Mouse (Mus musculus) granulocyte monocyte progenitor cell, adult 5-6 weeks (primary cell): ENCODE measurements at regions not wholly inside any gene's neighbourhood (a gene's known extent, or its start where the extent isn't known, plus 50 kb on each side); places are given as distances from the start of the nearest gene placed in this dataset.
A peak's percentile ranks its signal among the peaks of the same experiment; 100 is the strongest.

Experiments used
- ATAC-seq: replicated peaks from 2 replicates; pipeline ENCODE4 v1.8.0; 2016; ENCODE audit warnings: mild to moderate bottlenecking, moderate TSS enrichment, inconsistent platforms; ENCODE audit not compliant: poor library complexity, severe bottlenecking

GRCm38 (mm10) chr15:52783940-52784339 is 1100.8 kb upstream of the Gm7489 start:
- ATAC-seq, result no peak

DNA sequence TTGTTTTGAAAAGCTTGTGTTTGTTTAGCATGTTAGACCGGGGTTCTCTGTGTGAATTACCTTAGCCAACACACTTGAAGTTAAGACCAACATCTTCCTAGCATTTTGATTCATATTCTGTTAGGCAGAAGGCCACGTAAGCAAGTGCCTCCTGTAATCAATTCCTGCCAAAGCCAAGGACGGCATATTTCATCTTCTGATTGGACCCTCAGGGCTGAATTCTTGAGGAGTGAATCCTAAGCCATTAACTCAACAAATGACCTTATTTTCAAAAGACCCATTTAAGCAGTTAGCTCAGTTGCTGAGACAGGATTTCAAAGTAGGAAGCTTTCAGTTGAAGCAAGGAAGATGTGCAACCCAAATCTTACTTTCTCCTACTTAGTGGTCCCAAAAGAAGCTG is 1099.5 kb upstream of the Gm7489 start:
- ATAC-seq, result no peak

DNA sequence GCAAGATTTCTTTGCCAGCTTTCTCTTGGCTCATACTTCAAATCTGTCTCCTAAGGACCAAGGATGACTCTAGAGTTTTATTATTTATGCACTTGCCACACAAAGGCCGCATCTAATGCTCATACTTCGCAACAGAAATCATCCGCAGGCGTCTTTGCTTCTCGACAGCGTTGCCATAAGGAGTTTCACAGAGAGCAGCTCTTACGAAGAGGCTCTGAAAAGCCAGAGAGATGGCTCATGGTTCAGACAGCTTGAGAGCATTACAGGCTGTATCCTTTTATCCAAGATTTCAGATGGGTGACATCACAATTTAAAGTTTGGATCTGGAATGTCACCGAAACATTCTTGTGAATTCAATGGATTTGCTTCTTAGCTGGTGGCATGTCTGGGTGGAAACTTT is 1098.7 kb upstream of the Gm7489 start:
- ATAC-seq, result no peak

GRCm38 (mm10) chr15:52805479-52806199 is 1079.1 kb upstream of the Gm7489 start:
- ATAC-seq, result no peak

DNA sequence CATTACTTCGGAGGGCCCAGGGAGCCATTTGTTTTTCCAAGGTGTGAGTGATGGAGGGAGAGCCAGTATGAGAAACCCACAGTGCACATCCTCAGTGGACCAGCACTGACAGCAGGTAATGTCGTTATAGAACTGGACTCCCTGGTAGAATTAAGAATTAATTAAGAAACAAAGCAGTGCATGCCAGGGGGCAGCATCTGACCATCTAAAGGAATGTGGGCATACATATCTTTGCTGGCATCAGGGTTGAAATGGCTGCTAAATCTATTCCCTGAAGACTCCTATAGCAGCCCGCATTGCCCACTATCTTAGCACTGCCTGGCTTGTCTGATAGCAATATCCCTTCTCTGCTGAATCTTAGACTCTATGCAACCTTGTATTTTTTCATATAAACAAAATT is 1076.1 kb upstream of the Gm7489 start:
- ATAC-seq, result no peak

DNA sequence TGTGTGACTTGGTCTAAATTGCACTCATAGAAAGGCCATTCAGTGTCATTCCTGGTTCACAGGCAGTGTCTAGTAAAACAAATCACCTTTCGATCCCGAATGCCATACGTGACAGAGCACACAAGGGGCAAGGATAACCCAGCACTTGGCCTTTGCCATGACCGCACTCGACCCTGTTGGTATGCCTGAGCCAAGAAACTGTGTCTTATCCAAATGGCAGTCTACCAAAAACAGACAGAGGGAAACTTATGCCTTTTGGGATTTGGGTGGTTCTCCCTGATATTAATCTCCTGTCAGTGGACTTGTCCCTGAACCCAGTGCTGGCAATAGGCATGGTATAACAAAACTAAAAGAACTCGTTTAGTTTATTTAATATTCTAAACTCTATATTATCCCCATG is 1063.9 kb upstream of the Gm7489 start:
- ATAC-seq, result no peak

- ATAC-seq, result no peak
Measured at GRCm38 (mm10) chr15:52836896-52837295, 1047.8 kb upstream of the Gm7489 start.

GRCm38 (mm10) chr15:52848132-52848531 is 1036.6 kb upstream of the Gm7489 start:
- ATAC-seq, result no peak

- ATAC-seq, result no peak
Measured at GRCm38 (mm10) chr15:52858682-52859081, 1026.0 kb upstream of the Gm7489 start.

DNA sequence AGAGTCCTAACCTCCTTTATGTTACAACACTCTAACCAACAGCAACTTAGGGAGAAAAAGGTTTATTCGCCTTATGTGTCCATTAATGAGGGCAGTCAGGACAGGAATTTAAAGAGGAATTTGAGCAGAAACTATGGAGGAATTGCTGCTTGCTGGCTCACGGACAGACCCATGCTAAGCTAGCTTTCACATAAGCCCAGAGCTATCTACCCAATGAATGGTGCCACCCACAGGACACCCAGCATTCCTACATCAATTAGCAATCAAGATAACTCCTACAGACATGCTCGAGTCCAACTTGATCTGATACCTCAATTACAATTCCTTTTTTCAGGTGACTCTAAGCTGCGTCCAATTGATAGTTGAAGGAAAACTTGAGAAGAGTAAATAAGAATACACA is 1021.2 kb upstream of the Gm7489 start:
- no peak for ATAC-seq

DNA sequence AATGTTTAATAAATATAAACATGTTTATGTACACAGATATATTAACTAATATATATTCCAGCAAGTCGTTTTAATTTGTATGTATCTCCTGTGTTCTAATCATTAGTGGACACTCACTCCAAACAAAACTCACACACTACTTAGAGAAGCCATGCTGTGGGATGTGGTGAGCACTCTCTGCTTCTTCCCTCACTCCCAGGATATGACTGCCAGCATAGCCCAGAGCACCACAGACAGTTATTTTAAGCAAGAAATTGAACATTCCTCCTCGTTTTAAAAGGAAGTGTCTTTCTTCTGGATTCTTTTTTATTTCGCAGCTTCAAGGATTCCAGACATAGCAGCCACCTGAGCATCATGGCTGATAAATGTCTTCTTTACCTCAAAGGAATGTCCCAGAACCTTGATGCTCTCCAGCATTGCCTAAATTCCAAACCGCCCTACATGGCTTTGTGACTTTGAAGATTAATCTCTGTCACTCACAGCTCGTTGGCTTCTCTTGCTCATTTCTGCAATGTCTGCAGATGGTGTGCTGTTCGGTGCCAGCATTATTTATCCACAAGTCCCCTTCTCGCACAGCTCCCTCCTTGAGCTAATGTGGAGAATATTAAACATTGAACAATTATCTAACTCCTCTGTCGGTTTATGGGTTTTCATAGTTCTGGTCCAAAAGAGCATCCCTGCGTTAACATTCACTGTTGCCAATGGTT is 992.3 kb upstream of the Gm7489 start:
- no peak for ATAC-seq

- no peak for ATAC-seq
Measured at GRCm38 (mm10) chr15:52898107-52898506, 986.6 kb upstream of the Gm7489 start.

- no peak for ATAC-seq
Measured at GRCm38 (mm10) chr15:52899403-52899802, 985.3 kb upstream of the Gm7489 start.

- ATAC-seq, result no peak
Measured at GRCm38 (mm10) chr15:52899822-52900221, 984.9 kb upstream of the Gm7489 start.

- no peak for ATAC-seq
Measured at GRCm38 (mm10) chr15:52905231-52905630, 979.5 kb upstream of the Gm7489 start.

GRCm38 (mm10) chr15:52907217-52907616 is 977.5 kb upstream of the Gm7489 start:
- ATAC-seq, result no peak

DNA sequence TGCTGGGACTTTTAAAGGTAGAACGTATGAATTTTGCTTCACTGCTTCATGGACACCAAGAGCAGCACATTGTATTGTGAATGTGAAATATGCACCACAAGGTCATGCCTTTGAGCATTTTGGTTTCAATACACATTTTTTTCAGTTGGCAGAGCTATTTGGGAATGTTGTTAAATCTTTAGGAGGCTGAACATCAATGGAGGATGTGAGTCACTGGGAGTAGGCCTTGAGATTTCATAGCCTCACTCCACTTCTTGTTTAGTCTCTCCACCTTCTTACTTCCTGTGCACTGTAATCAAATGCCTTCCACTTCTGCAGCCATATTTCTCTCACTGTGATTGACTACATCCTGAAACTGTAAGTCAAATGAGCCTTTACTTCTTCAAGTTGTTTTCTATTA is 962.4 kb upstream of the Gm7489 start:
- no peak for ATAC-seq

DNA sequence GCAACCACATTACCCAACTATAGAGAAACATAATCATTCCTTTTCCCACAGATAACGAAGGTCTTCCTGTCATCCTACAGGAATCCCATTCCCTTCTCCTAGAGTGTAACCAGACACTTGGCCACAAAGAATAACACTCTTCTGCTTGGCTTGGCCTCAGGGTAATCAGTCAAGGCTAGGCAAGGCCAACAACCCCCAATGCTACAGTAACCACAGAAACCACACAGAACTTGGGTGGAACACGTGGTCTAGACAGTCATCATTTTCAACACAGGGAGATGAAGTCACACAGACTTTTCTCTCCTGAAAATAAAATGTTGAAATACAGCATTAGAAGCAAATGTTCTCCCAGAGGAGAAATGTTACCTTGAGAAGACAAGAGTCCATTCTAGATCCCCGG is 956.3 kb upstream of the Gm7489 start:
- ATAC-seq, result peak; percentile 71

DNA sequence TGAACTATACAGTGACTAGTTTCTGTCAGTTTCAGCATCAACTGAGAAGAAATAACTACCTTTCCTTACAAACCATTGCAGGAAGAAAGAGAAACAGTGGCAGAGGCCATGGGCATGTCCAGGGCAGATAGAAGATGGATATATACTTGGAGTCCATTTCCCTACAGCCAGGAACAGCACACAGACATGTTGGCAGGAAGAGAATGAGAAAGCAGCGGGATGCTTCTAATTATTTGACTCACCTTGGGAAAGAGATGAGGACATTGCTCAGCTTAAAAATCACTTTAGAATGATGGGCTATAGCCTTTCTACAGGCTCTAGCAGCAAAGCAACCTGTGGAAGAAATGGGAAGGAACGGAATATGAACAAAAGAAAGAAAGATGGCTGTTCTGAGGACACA is 947.6 kb upstream of the Gm7489 start:
- ATAC-seq, result no peak

DNA sequence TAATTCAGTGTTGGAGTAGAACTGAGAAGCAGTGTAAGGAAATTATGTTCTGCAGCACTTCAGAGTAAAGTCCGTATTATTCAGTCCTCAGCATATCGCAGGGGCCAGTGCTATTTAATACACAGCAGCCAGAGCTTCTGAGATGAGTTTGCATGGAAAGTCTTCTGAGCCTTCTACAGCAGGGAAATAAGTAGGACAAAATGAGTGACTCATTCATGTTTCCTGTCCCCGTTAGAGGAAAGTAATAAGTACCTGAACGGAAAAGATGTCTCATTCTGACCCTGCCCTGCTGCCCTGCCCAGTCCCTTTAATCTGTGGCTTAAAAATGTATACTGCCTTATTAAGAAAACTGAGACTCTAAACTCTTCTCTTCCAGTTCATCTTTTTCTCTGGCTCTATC is 940.1 kb upstream of the Gm7489 start:
- ATAC-seq, result no peak

DNA sequence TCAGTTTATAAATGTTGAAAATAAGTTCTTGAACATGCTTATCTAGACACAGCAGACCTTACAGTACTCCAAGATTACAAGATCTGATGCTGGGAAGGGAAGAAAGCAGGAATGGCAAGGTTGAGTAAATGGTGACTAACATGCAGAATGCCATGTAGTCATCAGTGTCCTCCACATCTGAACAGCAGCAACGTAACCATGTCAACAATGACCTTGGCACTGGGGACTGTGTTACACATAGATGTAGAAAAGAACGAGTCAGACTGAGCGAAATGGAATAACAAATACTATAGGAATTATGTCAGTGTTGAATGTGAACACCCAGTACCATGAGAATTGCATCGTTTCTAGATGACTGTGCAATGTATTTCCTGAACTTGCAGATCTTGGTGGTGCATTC is 936.5 kb upstream of the Gm7489 start:
- ATAC-seq, result no peak

- no peak for ATAC-seq
Measured at GRCm38 (mm10) chr15:52953480-52953879, 931.2 kb upstream of the Gm7489 start.
